Mouse (Mus musculus): ENCODE data around the gene Gm4846. TPM values are rescaled to one million over a fixed set of nuclear protein-coding genes. Genes with fewer than 3 reads are reported as not detected.
"Not testable (repeated sequence)": the region's sequence is repeated elsewhere in the genome, so short reads cannot be mapped to it uniquely, and the experiment has no call there.

Gene Gm4846
- not detected in 2 replicates for polyA plus RNA-seq (2012; rRNA removed)

- H3K4me1 ChIP-seq (ENCODE audit: control insufficient read depth, insufficient read depth, low read length); H3K27ac ChIP-seq (ENCODE audit: insufficient read depth, low read depth, low read length); DNase-seq; H3K36me3 ChIP-seq (ENCODE audit: control insufficient read depth, insufficient read depth, low read length); H3K4me3 ChIP-seq (ENCODE audit: insufficient read depth, low read depth, low read length); H3K27me3 ChIP-seq (replicated peaks; ENCODE audit: control insufficient read depth, insufficient read depth, low read length): not testable (repeated sequence)
- 63% methylated on average over 1 of the region's 1 CpGs for WGBS
Measured at GRCm38 (mm10) chr1:166497488-166497887, at the start of gene Gm4846. Gene Gm4846, minus strand, starts transcription at chr1:166497588.

- H3K4me1 ChIP-seq (ENCODE audit: control insufficient read depth, insufficient read depth, low read length); H3K4me3 ChIP-seq (ENCODE audit: insufficient read depth, low read depth, low read length); H3K27me3 ChIP-seq (replicated peaks; ENCODE audit: control insufficient read depth, insufficient read depth, low read length); H3K36me3 ChIP-seq (ENCODE audit: control insufficient read depth, insufficient read depth, low read length); H3K27ac ChIP-seq (ENCODE audit: insufficient read depth, low read depth, low read length); DNase-seq: not testable (repeated sequence)
- 79% methylated on average over 2 of the region's 2 CpGs for WGBS
Measured at GRCm38 (mm10) chr1:166531521-166531920, 34.1 kb upstream of the Gm4846 start.

- 77% methylated on average over 2 of the region's 2 CpGs for WGBS
- H3K27me3 ChIP-seq (replicated peaks; ENCODE audit: control insufficient read depth, insufficient read depth, low read length); H3K27ac ChIP-seq (ENCODE audit: insufficient read depth, low read depth, low read length); H3K36me3 ChIP-seq (ENCODE audit: control insufficient read depth, insufficient read depth, low read length); H3K4me3 ChIP-seq (ENCODE audit: insufficient read depth, low read depth, low read length); DNase-seq; H3K4me1 ChIP-seq (ENCODE audit: control insufficient read depth, insufficient read depth, low read length): not testable (repeated sequence)
Measured at GRCm38 (mm10) chr1:166524709-166525108, 27.3 kb upstream of the Gm4846 start.

GRCm38 (mm10) chr1:166519626-166520025 lies 22.2 kb upstream of the Gm4846 start:
- not testable (repeated sequence) for H3K4me1 ChIP-seq (ENCODE audit: control insufficient read depth, insufficient read depth, low read length); H3K36me3 ChIP-seq (ENCODE audit: control insufficient read depth, insufficient read depth, low read length); H3K27me3 ChIP-seq (replicated peaks; ENCODE audit: control insufficient read depth, insufficient read depth, low read length); H3K27ac ChIP-seq (ENCODE audit: insufficient read depth, low read depth, low read length); DNase-seq; H3K4me3 ChIP-seq (ENCODE audit: insufficient read depth, low read depth, low read length)
- 93% methylated on average over 6 of the region's 6 CpGs for WGBS

- no peak for TF ChIP-seq CTCF (conservative IDR thresholded peaks at IDR 0.05; ENCODE audit: insufficient read depth, insufficient read length, low read depth, low read length)
- TF ChIP-seq POLR2A (IDR thresholded peaks at IDR 0.05; ENCODE audit: low read depth, low read length) = no peak
- Histone ChIP-seq H3K4me1 (ENCODE audit: control insufficient read depth, insufficient read depth, low read length) (no peaks in the 10 kb centered on the region), H3K36me3 (ENCODE audit: control insufficient read depth, insufficient read depth, low read length) (no peaks in the 10 kb centered on the region), H3K27ac (ENCODE audit: insufficient read depth, low read depth, low read length) (no peak overlapping the region), H3K27me3 (replicated peaks; ENCODE audit: control insufficient read depth, insufficient read depth, low read length) (no peaks in the 10 kb centered on the region), H3K4me3 (ENCODE audit: insufficient read depth, low read depth, low read length) (no peak overlapping the region)
- 86% methylated on average over 1 of the region's 1 CpGs for WGBS
- no peak for DNase-seq
Measured at GRCm38 (mm10) chr1:166516556-166516955, 19.2 kb upstream of the Gm4846 start.

GRCm38 (mm10) chr1:166504206-166504605 lies 6.8 kb upstream of the Gm4846 start:
- H3K4me1 ChIP-seq (ENCODE audit: control insufficient read depth, insufficient read depth, low read length); H3K27ac ChIP-seq (ENCODE audit: insufficient read depth, low read depth, low read length); H3K36me3 ChIP-seq (ENCODE audit: control insufficient read depth, insufficient read depth, low read length); H3K4me3 ChIP-seq (ENCODE audit: insufficient read depth, low read depth, low read length); H3K27me3 ChIP-seq (replicated peaks; ENCODE audit: control insufficient read depth, insufficient read depth, low read length): not testable (repeated sequence)
- DNase-seq = peak; percentile 55
- WGBS = 73% methylated on average over 2 of the region's 2 CpGs

GRCm38 (mm10) chr1:166479503-166479902 lies 17.9 kb downstream of the Gm4846 start:
- Histone ChIP-seq H3K36me3 (ENCODE audit: control insufficient read depth, insufficient read depth, low read length) (no peaks in the 10 kb centered on the region), H3K27ac (ENCODE audit: insufficient read depth, low read depth, low read length) (no peak overlapping the region), H3K4me1 (ENCODE audit: control insufficient read depth, insufficient read depth, low read length) (no peaks in the 10 kb centered on the region), H3K27me3 (replicated peaks; ENCODE audit: control insufficient read depth, insufficient read depth, low read length) (no peaks in the 10 kb centered on the region), H3K4me3 (ENCODE audit: insufficient read depth, low read depth, low read length) (no peak overlapping the region)
- WGBS = 82% methylated on average over 2 of the region's 2 CpGs
- no peak for DNase-seq
- TF ChIP-seq POLR2A (IDR thresholded peaks at IDR 0.05; ENCODE audit: low read depth, low read length) (no peak), CTCF (conservative IDR thresholded peaks at IDR 0.05; ENCODE audit: insufficient read depth, insufficient read length, low read depth, low read length) (no peak)

- Histone ChIP-seq H3K4me3 (ENCODE audit: insufficient read depth, low read depth, low read length) (no peak overlapping the region), H3K4me1 (ENCODE audit: control insufficient read depth, insufficient read depth, low read length) (no peaks in the 10 kb centered on the region), H3K36me3 (ENCODE audit: control insufficient read depth, insufficient read depth, low read length) (no peaks in the 10 kb centered on the region), H3K27ac (ENCODE audit: insufficient read depth, low read depth, low read length) (no peak overlapping the region), H3K27me3 (replicated peaks; ENCODE audit: control insufficient read depth, insufficient read depth, low read length) (no peaks in the 10 kb centered on the region)
- no peak for DNase-seq
- 87% methylated on average over 3 of the region's 3 CpGs for WGBS
- TF ChIP-seq POLR2A (IDR thresholded peaks at IDR 0.05; ENCODE audit: low read depth, low read length) (no peak), CTCF (conservative IDR thresholded peaks at IDR 0.05; ENCODE audit: insufficient read depth, insufficient read length, low read depth, low read length) (no peak)
Measured at GRCm38 (mm10) chr1:166467172-166467571, 30.2 kb downstream of the Gm4846 start.

Data from kidney, adult 2 months (tissue).